Mouse (Mus musculus) heart, postnatal 0 days (tissue): ENCODE results near the gene Susd6. TPM values are rescaled to one million over a fixed set of nuclear protein-coding genes. Genes with fewer than 3 reads are reported as not detected.

Experiments
- ATAC-seq: fragments of 200-750 bp; cut with Nextera tagmentation; 2 replicates; pipeline ENCODE4 v1.8.0; 2017; ENCODE audit warnings: low read depth, moderate number of reproducible peaks, moderate library complexity; ENCODE audit not compliant: insufficient read depth
- DNase-seq: peaks from one replicate; pipeline ENCODE4 v3.0.0-alpha.2; 2016; ENCODE audit warnings: low spot score
- H3K27ac ChIP-seq: fragments of 300-500 bp; sonication (generic); 2 replicates; pipeline ENCODE4 v1.5.1; 2014; ENCODE audit warnings: low read depth, mild to moderate bottlenecking
- H3K27me3 ChIP-seq: fragments of 300-500 bp; sonication (generic); 2 replicates; pipeline ENCODE4 v1.6.1; 2014; ENCODE audit warnings: low read length, mixed read lengths; ENCODE audit not compliant: control insufficient read depth, insufficient read depth
- H3K36me3 ChIP-seq: fragments of 300-500 bp; sonication (generic); replicated peaks from 2 replicates; pipeline ENCODE4 v1.6.1; 2014; ENCODE audit warnings: low read length, mixed read lengths; ENCODE audit not compliant: control insufficient read depth, insufficient read depth
- H3K4me1 ChIP-seq: fragments of 300-500 bp; sonication (generic); 2 replicates; pipeline ENCODE4 v1.6.1; 2014; ENCODE audit warnings: antibody characterized with exemption; ENCODE audit not compliant: control insufficient read depth, insufficient read depth
- H3K4me2 ChIP-seq: fragments of 300-500 bp; sonication (generic); 2 replicates; pipeline ENCODE4 v1.6.1; 2014; ENCODE audit warnings: low read depth, mild to moderate bottlenecking, low read length, moderate library complexity
- H3K4me3 ChIP-seq: fragments of 300-500 bp; sonication (generic); 2 replicates; pipeline ENCODE4 v1.5.1; 2014; ENCODE audit warnings: low read depth, low read length
- H3K9ac ChIP-seq: fragments of 300-500 bp; sonication (generic); replicated peaks from 2 replicates; pipeline ENCODE4 v1.6.1; 2014; ENCODE audit warnings: low read depth, low read length, mixed read lengths
- H3K9me3 ChIP-seq: fragments of 300-500 bp; sonication (generic); replicated peaks from 2 replicates; pipeline ENCODE4 v1.6.1; 2016; ENCODE audit warnings: low read length; ENCODE audit not compliant: control insufficient read depth
- CTCF ChIP-seq: IDR thresholded peaks from 2 replicates; pipeline ENCODE4 v1.5.1; 2016; ENCODE audit warnings: antibody characterized with exemption, control low read depth, low read depth
- EP300 ChIP-seq: IDR thresholded peaks from 2 replicates; pipeline ENCODE4 v1.6.1; 2016; ENCODE audit warnings: antibody characterized with exemption, low read depth
- WGBS: fragments of 180-500 bp; shearing (Covaris S2); extraction: QIAGEN DNeasy Blood & Tissue Kit; methylation state at CpG from one replicate; pipeline ENCODE4 v1.1.7; 2014; 5-methylcytosine and 5-hydroxymethylcytosine counted together
- polyA plus RNA-seq: library from polyadenylated mRNA; unstranded; fragments of >200 nt; fragmentation: Nextera tagmentation; extraction: Ambion mirVana; gene quantifications from 2 replicates; pipeline ENCODE4 v1.2.1, GENCODE M21; 2015
- total RNA-seq: library from RNA; depleted of rRNA; stranded (reverse); fragments of >200 nt; gene quantifications from 2 replicates; pipeline ENCODE4 v1.2.3, GENCODE M21; 2014; ENCODE audit warnings: low replicate concordance; rRNA removed

The Susd6 gene
- total and polyA plus RNA-seq, 2 experiments from 2014 or later, result 15.4 to 50.6 TPM

DNA sequence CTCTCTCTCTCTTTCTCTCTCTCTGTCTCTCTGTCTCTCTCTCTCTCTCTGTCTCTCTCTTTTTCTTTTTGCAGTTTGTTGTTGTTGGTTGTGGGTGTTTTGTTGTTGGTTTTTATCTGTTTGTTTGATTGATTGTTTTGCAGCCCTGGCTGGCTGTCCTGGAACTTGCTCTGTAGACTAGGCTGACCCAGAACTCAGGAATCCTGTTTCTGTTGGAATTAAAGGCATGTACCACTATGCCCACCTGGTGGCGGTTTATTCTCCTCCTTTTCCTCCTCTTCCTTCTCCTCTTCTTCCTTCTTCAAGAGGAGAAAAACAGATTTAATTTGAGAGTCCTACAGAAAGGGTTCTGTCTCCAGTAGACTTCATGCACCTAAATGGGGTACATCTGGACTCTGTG lies 137.2 kb downstream of the Susd6 start:
- H3K9me3 ChIP-seq, result no peaks in the 10 kb centered on the region
- no peak overlapping the region for H3K27ac ChIP-seq
- TF ChIP-seq CTCF, result no peak
- TF ChIP-seq EP300, result no peak
- H3K4me2 ChIP-seq, result no peak overlapping the region
- no peaks in the 10 kb centered on the region for H3K36me3 ChIP-seq
- no peak for DNase-seq
- ATAC-seq, result no peak
- no peak overlapping the region for H3K4me3 ChIP-seq
- 65% methylated on average over 1 of the region's 1 CpGs for WGBS
- H3K27me3 ChIP-seq, result no peaks in the 10 kb centered on the region
- H3K4me1 ChIP-seq, result peaks cover 3% of the 10 kb centered on the region; the same call in 1 of the 2 replicates
- no peak overlapping the region for H3K9ac ChIP-seq

DNA sequence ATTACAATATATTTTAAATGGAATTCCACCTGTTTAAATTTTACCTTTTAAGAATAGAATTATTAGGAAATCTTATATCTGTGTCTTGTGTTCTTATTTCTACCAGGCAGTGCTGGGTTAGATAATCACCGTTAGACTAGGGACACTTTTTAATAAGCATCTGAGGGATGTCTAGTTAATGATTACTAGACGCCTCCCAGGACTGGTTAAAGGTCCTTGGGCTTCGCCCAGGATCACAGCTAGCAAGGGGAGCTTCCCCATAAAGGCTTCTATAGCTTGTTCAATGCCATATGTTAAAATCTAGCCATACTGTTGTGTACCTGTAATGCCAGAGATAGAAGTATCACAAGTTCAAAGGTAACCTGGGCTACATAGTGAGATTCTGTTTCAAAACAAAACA lies 138.6 kb downstream of the Susd6 start:
- no peak for ATAC-seq
- H3K4me2 ChIP-seq, result no peak overlapping the region
- H3K4me1 ChIP-seq, result no peaks in the 10 kb centered on the region
- 83% methylated on average over 3 of the region's 3 CpGs for WGBS
- DNase-seq, result no peak
- no peak overlapping the region for H3K4me3 ChIP-seq
- no peaks in the 10 kb centered on the region for H3K9me3 ChIP-seq
- TF ChIP-seq EP300 (no peak), CTCF (no peak)
- H3K36me3 ChIP-seq, result no peaks in the 10 kb centered on the region
- no peak overlapping the region for H3K9ac ChIP-seq
- H3K27ac ChIP-seq, result no peak overlapping the region
- H3K27me3 ChIP-seq, result no peaks in the 10 kb centered on the region

DNA sequence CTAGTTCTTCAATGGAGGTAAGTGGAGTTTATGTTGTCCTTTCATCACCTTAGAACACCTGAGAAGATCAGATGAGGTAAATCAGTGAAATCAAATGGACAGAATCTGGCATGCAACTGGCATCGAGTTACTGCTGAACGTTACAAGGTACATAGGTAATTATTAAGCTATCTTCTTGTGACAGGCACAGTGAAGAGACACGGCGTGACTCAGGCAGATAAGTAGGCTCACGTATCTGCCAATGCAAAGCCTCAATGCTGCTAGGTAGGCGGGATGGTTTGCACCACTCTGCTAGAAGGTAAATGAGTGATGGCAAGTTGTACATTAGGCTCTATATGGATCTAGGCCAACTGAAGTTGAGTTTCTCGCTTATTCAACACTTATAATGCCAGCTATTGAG lies 139.8 kb downstream of the Susd6 start:
- Histone ChIP-seq H3K9ac (no peak overlapping the region), H3K4me1 (no peaks in the 10 kb centered on the region), H3K27me3 (no peaks in the 10 kb centered on the region), H3K27ac (no peak overlapping the region), H3K4me3 (no peak overlapping the region), H3K4me2 (no peak overlapping the region), H3K36me3 (no peaks in the 10 kb centered on the region), H3K9me3 (no peaks in the 10 kb centered on the region)
- no peak for TF ChIP-seq CTCF
- no peak for ATAC-seq
- WGBS, result 78% methylated on average over 7 of the region's 7 CpGs
- DNase-seq, result no peak

Other genes with a start within 250 kb of the Susd6 start
- gene Slc39a9, start 146.6 kb upstream of the Susd6 start, total RNA-seq, result 15.6 and 24.8 TPM in 2 replicates
- gene Slc39a9, start 146.6 kb upstream of the Susd6 start, polyA plus RNA-seq, result 10.3 and 11.4 TPM in 2 replicates
- 46.4 and 54.3 TPM in 2 replicates for gene Erh, start 146.2 kb upstream of the Susd6 start, total RNA-seq
- 107 and 128 TPM in 2 replicates for gene Erh, start 146.2 kb upstream of the Susd6 start, polyA plus RNA-seq
- gene Plekhd1, start 97.9 kb upstream of the Susd6 start, total RNA-seq, result 2.3 TPM in 1 of 2 replicates, not detected in the other
- gene Plekhd1, start 97.9 kb upstream of the Susd6 start, polyA plus RNA-seq, result 0.18 and 0.19 TPM in 2 replicates
- gene Ccdc177, start 29.8 kb upstream of the Susd6 start, total RNA-seq, result 0.31 TPM in 1 of 2 replicates, not detected in the other
- gene Ccdc177, start 29.8 kb upstream of the Susd6 start, polyA plus RNA-seq, result not detected in 2 replicates
- gene Srsf5, start 155.0 kb downstream of the Susd6 start, total RNA-seq, result 227 and 333 TPM in 2 replicates
- 204 and 275 TPM in 2 replicates for gene Srsf5, start 155.0 kb downstream of the Susd6 start, polyA plus RNA-seq
- gene Slc10a1, start 178.2 kb downstream of the Susd6 start, total RNA-seq, result 1.5 TPM in 1 of 2 replicates, not detected in the other
- 0.37 and 0.40 TPM in 2 replicates for gene Slc10a1, start 178.2 kb downstream of the Susd6 start, polyA plus RNA-seq
- gene Smoc1, start 236.3 kb downstream of the Susd6 start, total RNA-seq, result 2.7 and 5.1 TPM in 2 replicates
- 5.9 and 6.2 TPM in 2 replicates for gene Smoc1, start 236.3 kb downstream of the Susd6 start, polyA plus RNA-seq